Mouse (Mus musculus) limb, embryonic 14.5 days (tissue): ENCODE results near the gene Pdk1. TPM values are rescaled to one million over a fixed set of nuclear protein-coding genes. Genes with fewer than 3 reads are reported as not detected.
A peak's percentile ranks its signal among the peaks of the same experiment; 100 is the strongest.

Experiments used
- ATAC-seq: fragments of 200-750 bp; cut with Nextera tagmentation; 2 replicates; pipeline ENCODE4 v1.8.0; 2017; ENCODE audit warnings: low read depth, moderate number of reproducible peaks, moderate TSS enrichment; ENCODE audit not compliant: low FRiP score
- DNase-seq: peaks from one replicate; pipeline ENCODE4 v3.0.0-alpha.2; 2015; ENCODE audit warnings: low spot score
- H3K27ac ChIP-seq: fragments of 300-500 bp; sonication (generic); replicated peaks from 2 replicates; pipeline ENCODE4 v1.5.1; 2014; ENCODE audit warnings: low read depth, mild to moderate bottlenecking, low read length, moderate library complexity, mixed read lengths
- H3K27me3 ChIP-seq: fragments of 300-500 bp; sonication (generic); 2 replicates; pipeline ENCODE4 v1.6.1; 2014; ENCODE audit warnings: low read length, mixed read lengths; ENCODE audit not compliant: control insufficient read depth, insufficient read depth
- H3K36me3 ChIP-seq: fragments of 300-500 bp; sonication (generic); 2 replicates; pipeline ENCODE4 v1.6.1; 2014; ENCODE audit warnings: mild to moderate bottlenecking, low read length, moderate library complexity, mixed read lengths; ENCODE audit not compliant: control insufficient read depth, insufficient read depth
- H3K4me1 ChIP-seq: fragments of 300-500 bp; sonication (generic); 2 replicates; pipeline ENCODE4 v1.6.1; 2014; ENCODE audit warnings: antibody characterized with exemption, low read length, mixed read lengths; ENCODE audit not compliant: control insufficient read depth, insufficient read depth
- H3K4me2 ChIP-seq: fragments of 300-500 bp; sonication (generic); replicated peaks from 2 replicates; pipeline ENCODE4 v1.6.1; 2014; ENCODE audit warnings: low read depth, mild to moderate bottlenecking, low read length, moderate library complexity; ENCODE audit not compliant: severe bottlenecking
- H3K4me3 ChIP-seq: fragments of 300-500 bp; sonication (generic); replicated peaks from 2 replicates; pipeline ENCODE4 v1.5.1; 2014; ENCODE audit warnings: low read length
- H3K9ac ChIP-seq: fragments of 300-500 bp; sonication (generic); 2 replicates; pipeline ENCODE4 v1.6.1; 2014; ENCODE audit warnings: mild to moderate bottlenecking, low read depth, low read length, moderate library complexity; ENCODE audit not compliant: severe bottlenecking
- H3K9me3 ChIP-seq: fragments of 300-500 bp; sonication (generic); 2 replicates; pipeline ENCODE4 v1.6.1; 2016; ENCODE audit warnings: low read length; ENCODE audit not compliant: control insufficient read depth
- POLR2A ChIP-seq: fragments of 200-500 bp; IDR thresholded peaks from 2 replicates; pipeline ENCODE4 v1.8.0; 2012; ENCODE audit warnings: inconsistent platforms, mild to moderate bottlenecking, moderate library complexity, borderline replicate concordance; ENCODE audit not compliant: insufficient read depth, insufficient read length; ENCODE audit errors: extremely low read depth
- WGBS: fragments of 180-500 bp; shearing (Covaris S2); extraction: QIAGEN DNeasy Blood & Tissue Kit; methylation state at CpG from one replicate; pipeline ENCODE4 v1.1.7; 2014; 5-methylcytosine and 5-hydroxymethylcytosine counted together
- polyA plus RNA-seq, 2 experiments: library from polyadenylated mRNA; depleted of rRNA in 1 of 2; stranded (reverse) in 1 of 2; unstranded in 1 of 2; fragments of >200 nt; fragmentation: Nextera tagmentation in 1 of 2; extraction: Ambion mirVana in 1 of 2; gene quantifications; 2 replicates each; pipeline versions ENCODE4 v1.2.1 to v1.2.3; 2012 to 2014

The Pdk1 gene
- polyA plus RNA-seq, 2 experiments = 46.0 to 73.5 TPM

- Histone ChIP-seq H3K9me3 (no peaks in the 10 kb centered on the region), H3K27me3 (no peaks in the 10 kb centered on the region), H3K4me3 (no peak overlapping the region), H3K36me3 (no peaks in the 10 kb centered on the region), H3K9ac (no peak overlapping the region), H3K4me1 (no peaks in the 10 kb centered on the region), H3K4me2 (no peak overlapping the region), H3K27ac (no peak overlapping the region)
- ATAC-seq (no peak), DNase-seq (no peak)
- no peak for TF ChIP-seq POLR2A
- WGBS = 54% methylated on average over 1 of the region's 1 CpGs
Measured at GRCm38 (mm10) chr2:71866565-71866964, 6.5 kb upstream of the Pdk1 start.

GRCm38 (mm10) chr2:71867019-71867418, 6.0 kb upstream of the Pdk1 start:
- Histone ChIP-seq H3K9me3 (no peaks in the 10 kb centered on the region), H3K27ac (no peak overlapping the region), H3K4me3 (no peak overlapping the region), H3K4me2 (no peak overlapping the region), H3K36me3 (no peaks in the 10 kb centered on the region), H3K4me1 (no peaks in the 10 kb centered on the region), H3K27me3 (no peaks in the 10 kb centered on the region), H3K9ac (no peak overlapping the region)
- 58% methylated on average over 3 of the region's 3 CpGs for WGBS
- DNase-seq (no peak), ATAC-seq (no peak)
- TF ChIP-seq POLR2A = no peak

- Histone ChIP-seq H3K4me2 (no peak overlapping the region), H3K27ac (no peak overlapping the region), H3K27me3 (no peaks in the 10 kb centered on the region), H3K4me1 (no peaks in the 10 kb centered on the region), H3K36me3 (no peaks in the 10 kb centered on the region), H3K9me3 (no peaks in the 10 kb centered on the region), H3K4me3 (no peak overlapping the region), H3K9ac (no peak overlapping the region)
- no peak for ATAC-seq
- DNase-seq = no peak
- 35% methylated on average over 5 of the region's 5 CpGs for WGBS
- TF ChIP-seq POLR2A = no peak
Measured at GRCm38 (mm10) chr2:71867480-71867879, 5.5 kb upstream of the Pdk1 start.

- ATAC-seq (no peak), DNase-seq (no peak)
- TF ChIP-seq POLR2A = no peak
- Histone ChIP-seq H3K27me3 (no peaks in the 10 kb centered on the region), H3K9ac (no peak overlapping the region), H3K27ac (no peak overlapping the region), H3K9me3 (no peaks in the 10 kb centered on the region), H3K4me3 (no peak overlapping the region), H3K4me1 (no peaks in the 10 kb centered on the region), H3K36me3 (no peaks in the 10 kb centered on the region), H3K4me2 (no peak overlapping the region)
- 77% methylated on average over 1 of the region's 1 CpGs for WGBS
Measured at GRCm38 (mm10) chr2:71868256-71868655, 4.8 kb upstream of the Pdk1 start.

GRCm38 (mm10) chr2:71872141-71872540, 883 bp upstream of the Pdk1 start:
- WGBS = 80% methylated on average over 10 of the region's 10 CpGs
- H3K4me1 ChIP-seq = peaks cover 6% of the 10 kb centered on the region
- H3K9me3 ChIP-seq = no peaks in the 10 kb centered on the region
- ATAC-seq (no peak), DNase-seq (no peak)
- peak overlapping the region; percentile 89; the same call in 1 of the 2 replicates for H3K4me2 ChIP-seq
- no peak overlapping the region for H3K4me3 ChIP-seq
- no peak overlapping the region for H3K9ac ChIP-seq
- no peaks in the 10 kb centered on the region for H3K27me3 ChIP-seq
- TF ChIP-seq POLR2A = no peak
- no peak overlapping the region for H3K27ac ChIP-seq
- H3K36me3 ChIP-seq = peaks cover 2% of the 10 kb centered on the region
